Mouse (Mus musculus) adipose tissue, adult 10 weeks (tissue): ENCODE results near the gene Usp30. TPM values are rescaled to one million over a fixed set of nuclear protein-coding genes. Genes with fewer than 3 reads are reported as not detected.

Experiments used
- polyA plus RNA-seq: library from polyadenylated mRNA; stranded (reverse); fragments of 350-450 nt; fragmentation: Illumina TruSeq; extraction: RNeasy Lipid Tissue Mini Kit (QIAGEN cat#74804); gene quantifications from one replicate; pipeline ENCODE4 v1.2.3, GENCODE M21; 2014; ENCODE audit warnings: low read depth, low replicate concordance

The Usp30 gene
- polyA plus RNA-seq: 20.0 TPM

GRCm38 (mm10) chr5:114065161-114065560 lies at the start of gene Usp30:
Gene Usp30, plus strand, starts transcription at chr5:114065461.

GRCm38 (mm10) chr5:114091057-114091807 lies 26.0 kb downstream of the Usp30 start, which contains the start of gene Svop:
Gene Svop, minus strand, starts transcription at chr5:114091570.

GRCm38 (mm10) chr5:114127374-114128349 lies 62.4 kb downstream of the Usp30 start, which contains the start of gene Alkbh2:
Gene Alkbh2, minus strand, starts transcription at chr5:114128218.

GRCm38 (mm10) chr5:114130211-114130605 lies 64.9 kb downstream of the Usp30 start, which contains the start of gene Ung:
Gene Ung, plus strand, starts transcription at chr5:114130386.

GRCm38 (mm10) chr5:114146028-114146888 lies 81.0 kb downstream of the Usp30 start, which contains the start of gene Acacb:
Gene Acacb, plus strand, starts transcription at chr5:114146535.

Other genes with a start within 250 kb of the Usp30 start
- 15.1 TPM for gene Selplg, start 232.8 kb upstream of the Usp30 start, polyA plus RNA-seq
- gene Coro1c, start 156.7 kb upstream of the Usp30 start, polyA plus RNA-seq: 31.4 TPM
- gene Ssh1, start 71.6 kb upstream of the Usp30 start, polyA plus RNA-seq: 7.9 TPM
- 24.5 TPM for gene Dao, start 61.8 kb upstream of the Usp30 start, polyA plus RNA-seq
- 0.61 TPM for gene Svop, start 26.1 kb downstream of the Usp30 start, polyA plus RNA-seq
- gene Alkbh2, start 62.8 kb downstream of the Usp30 start, polyA plus RNA-seq: 9.8 TPM
- gene Ung, start 64.9 kb downstream of the Usp30 start, polyA plus RNA-seq: 5.4 TPM
- 20.3 TPM for gene Acacb, start 81.1 kb downstream of the Usp30 start, polyA plus RNA-seq
- not detected for gene Foxn4, start 208.3 kb downstream of the Usp30 start, polyA plus RNA-seq
- gene Myo1h, start 223.7 kb downstream of the Usp30 start, polyA plus RNA-seq: 0.31 TPM